Mouse (Mus musculus): ENCODE data around the gene Proser2.

Proser2 gene

DNA sequence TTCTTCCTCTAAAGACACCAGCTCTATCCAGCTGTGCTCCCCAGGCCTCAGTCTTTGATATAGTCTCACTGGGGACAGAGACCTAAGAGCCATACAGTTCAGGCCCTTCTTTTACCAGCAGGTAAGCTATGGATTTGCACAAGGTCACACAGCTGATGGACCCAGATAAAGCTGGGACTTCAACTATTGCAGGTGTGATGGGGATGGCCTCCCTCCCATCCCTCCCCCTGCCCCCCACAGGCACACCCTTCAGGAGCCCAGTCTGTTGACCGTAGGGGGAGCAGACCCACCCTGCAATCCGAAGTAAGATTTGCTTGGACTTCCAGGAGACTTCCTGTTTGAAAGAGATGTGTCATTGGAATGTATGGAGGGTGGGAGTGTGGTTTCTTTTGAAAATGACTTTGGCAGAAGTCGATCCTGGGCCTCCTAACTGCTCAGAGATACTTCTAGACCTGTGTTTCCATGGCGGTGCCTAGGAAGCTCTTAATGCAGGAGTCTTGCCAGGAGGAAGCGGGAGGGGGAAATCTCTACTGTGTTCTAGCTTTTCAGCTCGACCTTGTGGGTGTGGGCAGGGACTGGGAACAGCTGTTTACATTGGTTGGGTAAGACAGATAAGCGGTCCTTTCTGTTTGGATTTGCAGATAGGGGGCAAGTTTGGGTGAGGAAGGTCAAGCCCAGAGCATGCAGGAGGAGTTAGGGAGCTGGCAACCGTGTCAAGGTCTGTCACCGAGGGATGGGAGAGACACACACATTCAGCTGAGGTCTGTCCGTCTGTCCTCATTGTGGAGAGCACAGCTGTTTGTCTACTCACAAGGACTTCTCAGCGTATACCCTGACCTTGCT is 58.2 kb downstream of the Proser2 start:
- DNase-seq, result peak; percentile 79

DNA sequence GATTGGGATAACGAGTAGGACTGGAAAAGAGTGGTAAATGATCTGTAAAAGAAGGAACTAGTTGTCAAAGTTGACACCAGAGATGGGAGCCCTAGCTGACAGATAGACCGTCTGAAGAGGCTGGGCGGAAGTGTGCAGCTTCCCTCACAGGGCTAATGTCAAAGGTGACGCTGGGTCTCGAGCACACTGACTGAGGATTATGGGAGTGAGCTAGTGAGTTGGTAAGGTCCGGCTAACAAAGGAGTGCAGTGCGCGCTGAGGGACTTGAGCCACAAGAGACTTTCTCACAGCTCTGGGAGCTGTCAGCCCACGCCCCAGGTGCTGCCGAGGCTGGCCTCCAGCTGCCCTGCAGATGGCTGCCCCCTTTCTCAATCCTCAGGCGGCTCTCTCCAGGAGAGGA is 59.1 kb downstream of the Proser2 start:
- no peak for DNase-seq

DNA sequence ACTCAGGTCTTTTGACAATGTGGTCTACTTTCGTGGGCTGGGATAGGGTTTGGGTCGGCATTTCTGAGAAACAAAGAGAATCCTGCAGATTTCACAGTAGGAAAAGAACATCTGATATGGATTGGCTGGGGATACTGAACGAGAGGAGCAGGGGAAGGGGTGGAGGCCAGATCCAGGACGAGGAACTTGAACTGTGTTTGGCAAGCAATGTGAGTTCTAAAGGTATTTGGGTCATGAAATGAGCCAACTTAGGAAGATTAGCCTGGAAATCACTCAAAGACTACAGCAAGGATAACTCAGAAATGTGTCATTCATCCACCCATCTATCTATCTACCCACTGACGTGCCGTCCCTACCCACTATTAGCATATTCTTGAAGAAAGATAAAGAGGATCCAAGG is 62.7 kb downstream of the Proser2 start:
- DNase-seq, result no peak

DNA sequence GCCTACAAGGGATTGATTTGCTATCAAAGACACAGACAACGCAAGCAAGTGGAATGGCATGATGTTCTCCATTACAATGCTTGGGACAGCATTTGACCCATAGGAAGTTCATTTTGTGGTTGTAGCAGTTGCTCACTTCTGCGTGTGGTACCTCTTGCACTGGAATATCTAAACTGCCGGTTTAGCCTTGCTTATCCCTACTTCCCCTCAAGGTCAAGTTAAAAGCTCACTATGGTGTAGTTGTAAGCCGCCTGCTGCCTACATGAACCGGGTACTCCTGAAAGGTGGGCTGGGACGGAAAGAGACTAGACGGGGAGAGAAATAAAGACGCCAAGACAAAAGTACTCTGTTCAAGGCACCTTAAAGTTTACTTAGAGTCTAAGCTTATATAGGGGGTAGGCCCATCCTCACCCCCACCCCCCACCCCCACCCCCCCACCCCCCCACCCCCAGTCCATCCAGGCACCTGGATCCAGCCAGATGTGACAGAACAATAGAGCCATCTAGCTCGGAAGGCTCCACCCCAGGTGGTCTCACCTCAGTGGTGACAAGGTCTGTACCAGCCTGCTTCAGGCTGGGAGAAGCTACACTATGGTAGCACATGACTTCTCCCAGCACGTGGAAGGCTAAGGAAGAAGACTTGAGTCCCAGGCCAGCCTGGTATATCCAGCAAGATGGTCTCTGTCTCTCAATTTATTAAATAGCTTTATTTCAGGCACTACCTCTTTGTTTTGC is 69.8 kb downstream of the Proser2 start:
- DNase-seq, result no peak

DNA sequence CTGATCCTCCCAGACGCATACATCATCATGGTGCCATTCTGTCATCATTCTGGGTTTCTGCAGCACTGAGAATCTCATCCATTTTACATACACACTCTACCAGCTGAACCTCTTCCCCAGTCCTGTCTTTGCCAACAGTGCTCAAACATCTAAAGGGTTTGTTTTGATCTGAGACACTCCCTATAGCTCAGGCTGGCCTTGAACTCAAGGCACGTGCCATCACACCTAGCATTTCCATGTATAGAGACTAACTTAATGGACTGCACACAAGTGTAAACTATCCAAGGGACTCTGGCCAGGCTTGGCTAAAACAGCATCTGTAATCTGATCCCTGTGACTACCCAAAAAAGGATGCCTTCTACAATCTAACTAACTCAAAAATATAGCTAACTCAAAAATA is 70.7 kb downstream of the Proser2 start:
- DNase-seq, result no peak

DNA sequence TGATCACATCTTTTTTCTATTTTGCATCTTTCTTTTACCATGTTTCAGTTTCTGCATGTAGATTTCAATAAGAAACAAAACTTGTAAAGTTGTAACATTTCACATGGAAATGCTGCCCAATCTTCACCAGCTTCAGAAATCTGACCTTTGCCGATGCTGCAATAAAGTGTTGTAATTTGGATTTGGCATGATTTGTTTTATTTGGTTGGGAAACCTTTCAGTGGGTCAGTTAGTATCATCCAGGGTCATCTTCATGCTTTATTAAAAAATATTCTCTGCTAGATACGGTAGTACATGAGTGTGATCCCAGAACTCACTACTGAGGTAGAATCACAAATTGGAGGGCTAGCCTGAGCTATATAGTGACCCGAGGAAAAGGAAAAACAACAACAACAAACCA is 73.5 kb downstream of the Proser2 start:
- no peak for DNase-seq

DNA sequence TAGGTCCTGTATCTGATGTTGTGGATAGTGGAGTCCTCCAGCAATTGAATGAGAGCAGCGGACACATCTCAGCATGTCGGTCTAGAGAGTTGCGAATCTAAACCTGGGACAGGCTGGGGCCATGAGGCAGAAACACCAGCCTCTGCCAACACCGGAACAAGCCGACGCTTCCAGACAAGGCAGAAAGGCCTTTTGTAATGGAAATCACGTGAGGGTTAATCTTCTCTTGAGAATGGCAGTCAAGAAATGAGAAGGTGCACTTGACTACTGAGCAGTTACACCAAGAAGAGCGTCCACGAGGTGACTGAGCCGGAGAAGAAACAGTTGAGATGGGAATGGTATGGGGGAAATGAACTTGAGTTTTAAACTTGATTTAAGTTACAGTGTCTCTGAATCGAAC is 74.5 kb downstream of the Proser2 start:
- no peak for DNase-seq

DNA sequence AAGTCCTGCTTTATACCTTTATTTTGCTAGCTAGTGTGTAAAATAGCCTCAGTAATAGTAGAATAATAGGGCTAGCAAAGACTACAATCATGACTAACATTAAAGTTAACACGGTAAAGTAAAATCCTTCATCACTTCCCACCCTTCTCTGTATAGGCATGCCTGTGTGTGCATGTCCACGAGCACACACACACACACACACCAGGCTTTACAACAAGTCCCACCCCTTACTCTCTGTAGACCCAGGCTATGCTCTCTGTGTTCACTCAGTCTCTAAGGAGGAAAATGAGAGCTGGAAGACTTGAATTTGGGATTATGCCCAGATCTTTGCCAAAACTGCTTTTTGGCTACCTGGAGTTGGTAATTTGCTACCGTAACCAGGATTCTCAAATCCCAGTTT is 81.0 kb downstream of the Proser2 start:
- no peak for DNase-seq

DNA sequence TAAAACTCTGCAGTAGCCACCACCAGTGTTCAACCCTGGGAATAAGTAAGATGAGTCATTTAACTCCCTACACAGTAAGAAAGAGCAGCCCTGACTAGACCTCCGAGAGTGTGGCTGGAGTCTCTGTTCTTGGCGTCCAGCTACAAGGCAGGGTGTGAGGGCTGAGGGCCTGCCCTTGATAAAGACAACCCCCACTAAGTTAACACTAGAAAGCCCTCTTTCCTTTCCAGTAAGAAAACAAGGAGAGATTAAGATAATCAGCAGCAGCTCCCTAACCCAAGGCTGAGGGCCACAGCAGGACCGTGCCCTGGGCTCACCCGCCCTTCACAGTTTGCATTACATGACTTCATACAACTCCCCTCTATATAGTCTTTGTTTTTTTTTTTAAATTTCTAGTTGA is 81.4 kb downstream of the Proser2 start:
- DNase-seq, result no peak

All from lung, postnatal 10 days (tissue).